Mouse (Mus musculus): ENCODE results near the gene Ppm1l.

Gene Ppm1l

GRCm38 (mm10) chr3:69446989-69447388, 130.3 kb downstream of the Ppm1l start:
- DNase-seq = no peak

- DNase-seq = no peak
These were observed 132.4 kb downstream of the Ppm1l start for GRCm38 (mm10) chr3:69449041-69449440.

GRCm38 (mm10) chr3:69454330-69454729, 137.7 kb downstream of the Ppm1l start:
- DNase-seq = no peak

GRCm38 (mm10) chr3:69456071-69456470, 139.4 kb downstream of the Ppm1l start:
- no peak for DNase-seq

GRCm38 (mm10) chr3:69458756-69459155, 142.1 kb downstream of the Ppm1l start:
- no peak for DNase-seq

GRCm38 (mm10) chr3:69461956-69462355, 145.3 kb downstream of the Ppm1l start:
- no peak for DNase-seq

- DNase-seq = no peak
These were observed 149.1 kb downstream of the Ppm1l start for GRCm38 (mm10) chr3:69465751-69466150.

GRCm38 (mm10) chr3:69468280-69469008, 151.8 kb downstream of the Ppm1l start:
- no peak for DNase-seq

- no peak for DNase-seq
These were observed 152.9 kb downstream of the Ppm1l start for GRCm38 (mm10) chr3:69469463-69470141.

- no peak for DNase-seq
These were observed 153.6 kb downstream of the Ppm1l start for GRCm38 (mm10) chr3:69470142-69470796.

- DNase-seq = no peak
These were observed 159.3 kb downstream of the Ppm1l start for GRCm38 (mm10) chr3:69475850-69476450.

GRCm38 (mm10) chr3:69479937-69480336, 163.3 kb downstream of the Ppm1l start:
- no peak for DNase-seq

GRCm38 (mm10) chr3:69481835-69482234, 165.2 kb downstream of the Ppm1l start:
- peak in 1 of 2 experiments; percentile 11 for DNase-seq

- DNase-seq = no peak
These were observed 167.4 kb downstream of the Ppm1l start for GRCm38 (mm10) chr3:69484006-69484574.

GRCm38 (mm10) chr3:69484582-69484981, 167.9 kb downstream of the Ppm1l start:
- no peak for DNase-seq

- DNase-seq = no peak
These were observed 168.7 kb downstream of the Ppm1l start for GRCm38 (mm10) chr3:69485347-69485746.

- DNase-seq = no peak
These were observed 169.1 kb downstream of the Ppm1l start for GRCm38 (mm10) chr3:69485756-69486155.

GRCm38 (mm10) chr3:69487471-69487870, 170.8 kb downstream of the Ppm1l start:
- no peak for DNase-seq

- no peak for DNase-seq
These were observed 173.0 kb downstream of the Ppm1l start for GRCm38 (mm10) chr3:69489669-69490068.

- no peak for DNase-seq
These were observed 174.5 kb downstream of the Ppm1l start for GRCm38 (mm10) chr3:69490981-69491681.

GRCm38 (mm10) chr3:69494233-69495010, 177.8 kb downstream of the Ppm1l start:
- no peak for DNase-seq

GRCm38 (mm10) chr3:69497178-69497577, 180.5 kb downstream of the Ppm1l start:
- DNase-seq = no peak

Data from thymus, adult 18-20 months (tissue).